Mouse (Mus musculus) liver, embryonic 12.5 days (tissue): ENCODE data around the gene Tmem165. TPM values are rescaled to one million over a fixed set of nuclear protein-coding genes. Genes with fewer than 3 reads are reported as not detected.

ENCODE experiments used
- polyA plus RNA-seq: library from polyadenylated mRNA; unstranded; fragments of >200 nt; fragmentation: Nextera tagmentation; extraction: Ambion mirVana; gene quantifications from 2 replicates; pipeline ENCODE4 v1.2.1, GENCODE M21; 2016

Tmem165 gene
- polyA plus RNA-seq, 1 experiment from 2014 or later: 57.4 TPM

Other genes starting within 250 kb of the Tmem165 start
- 16.7 and 18.6 TPM in 2 replicates for gene Kdr, start 205.4 kb upstream of the Tmem165 start, polyA plus RNA-seq
- 16.6 and 17.4 TPM in 2 replicates for gene Srd5a3, start 43.6 kb upstream of the Tmem165 start, polyA plus RNA-seq
- gene Clock, start 120.9 kb downstream of the Tmem165 start, polyA plus RNA-seq: 3.6 and 4.1 TPM in 2 replicates
- not detected in 2 replicates for gene Pdcl2, start 147.3 kb downstream of the Tmem165 start, polyA plus RNA-seq
- not detected in 2 replicates for gene Nmu, start 179.9 kb downstream of the Tmem165 start, polyA plus RNA-seq